Mouse (Mus musculus) CD8-positive naive resting alpha-beta T cell, adult 57 days (primary cell): Measurements from ENCODE around the gene Zbtb8a. TPM values are rescaled to one million over a fixed set of nuclear protein-coding genes. Genes with fewer than 3 reads are reported as not detected.

Experiments
- total RNA-seq: library from RNA; stranded (reverse); gene quantifications from one replicate; pipeline ENCODE4 v1.2.4, GENCODE M21; 2023

Gene Zbtb8a
- total RNA-seq: 5.4 TPM

DNA sequence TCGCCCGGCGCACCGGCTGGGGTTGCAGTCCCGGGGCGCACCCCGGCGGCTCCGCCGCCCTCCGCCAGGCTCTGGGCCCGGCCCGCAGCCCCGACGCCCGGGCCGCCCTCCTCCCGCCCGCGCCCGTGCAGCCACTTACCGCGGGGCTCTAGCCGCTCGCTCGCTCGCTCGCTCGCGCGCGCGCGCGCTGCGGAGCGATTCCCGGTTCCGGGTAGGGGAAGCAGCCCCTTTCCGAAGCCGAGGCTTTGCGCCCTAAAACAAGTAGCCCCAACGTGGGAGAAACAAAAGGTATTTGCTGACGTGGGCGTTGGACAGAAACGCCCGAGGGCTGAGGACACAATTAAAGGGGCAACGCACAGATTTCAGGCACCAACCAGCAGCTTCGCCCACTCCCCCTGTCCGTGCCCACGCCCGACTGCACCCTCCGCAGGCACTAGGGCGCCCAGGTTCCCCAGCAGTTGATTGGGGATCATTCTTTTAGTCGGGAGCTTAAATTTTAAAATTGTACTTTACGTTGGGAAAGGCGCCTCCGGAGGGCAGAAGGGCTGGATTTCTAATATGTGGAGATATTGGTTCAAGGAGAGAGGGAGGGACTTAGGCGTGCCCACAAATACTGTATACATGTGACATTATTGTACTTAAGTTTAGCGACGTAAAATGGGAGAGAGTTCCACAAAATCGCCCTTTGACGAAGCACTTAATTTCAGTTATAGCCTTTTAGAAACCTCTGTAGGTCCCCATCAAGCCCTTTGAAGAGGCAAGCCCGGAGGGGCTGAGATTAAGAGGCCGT, at the start of gene Zbtb8a:
Gene Zbtb8a (minus strand): TSS at position 516 of the 790 bp plus-strand sequence.

DNA sequence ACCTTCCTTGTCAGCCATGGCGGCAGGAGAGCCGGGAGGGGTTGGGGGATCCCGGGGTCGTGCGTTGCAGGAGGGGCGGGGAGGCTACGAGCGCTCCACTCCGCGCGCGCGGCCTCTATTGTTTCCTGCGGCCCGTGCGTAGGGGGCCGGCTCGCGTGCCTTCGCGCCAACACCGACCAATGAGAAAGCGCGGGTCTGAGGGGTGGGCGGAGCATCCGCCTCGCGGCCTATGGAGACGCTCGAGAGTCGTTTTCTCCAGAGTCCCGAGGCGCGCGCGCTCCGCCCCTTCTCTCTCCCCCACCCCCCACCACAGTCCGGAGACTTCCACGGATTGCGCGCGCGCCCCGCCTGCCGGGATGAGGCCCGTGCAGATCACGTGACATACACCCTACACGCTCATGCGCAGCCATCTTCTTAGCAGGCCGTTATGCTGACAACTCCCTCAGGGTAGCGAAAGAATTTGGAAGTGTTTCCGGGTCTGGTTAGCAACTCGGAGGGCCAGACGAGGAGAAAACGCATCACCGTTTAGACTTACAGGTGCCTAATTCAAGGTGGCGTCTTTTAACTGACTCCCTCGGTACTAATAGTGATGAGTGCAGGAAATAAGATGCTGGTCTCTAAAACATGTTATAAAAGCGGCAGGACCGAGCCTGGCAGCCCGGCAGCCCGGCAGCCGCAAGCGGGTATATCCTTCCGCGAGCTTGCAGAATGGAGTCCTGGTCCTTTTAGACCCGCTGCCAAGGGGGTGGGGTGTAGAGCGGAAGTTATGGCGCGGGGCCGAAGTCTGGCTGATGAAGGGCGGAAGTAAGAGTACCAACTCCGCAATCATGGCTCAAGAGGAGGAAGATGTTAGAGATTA, 42.5 kb downstream of the Zbtb8a start, which contains the start of the genes Rbbp4 and Zbtb8os:
Gene Rbbp4 (minus strand): TSS at position 155 of the 859 bp plus-strand sequence.
Gene Zbtb8os (plus strand): TSS at position 480 of the 859 bp plus-strand sequence.

Other genes starting within 250 kb of the Zbtb8a start
- 0.18 TPM for gene Fndc5, start 241.1 kb downstream of the Zbtb8a start, total RNA-seq
- gene S100pbp, start 188.4 kb downstream of the Zbtb8a start, total RNA-seq: 38.5 TPM
- gene Yars, start 188.4 kb downstream of the Zbtb8a start, total RNA-seq: 60.3 TPM
- 0.18 TPM for gene C77080, start 116.7 kb downstream of the Zbtb8a start, total RNA-seq
- gene Sync, start 90.5 kb downstream of the Zbtb8a start, total RNA-seq: not detected
- 144 TPM for gene Rbbp4, start 42.7 kb downstream of the Zbtb8a start, total RNA-seq
- gene Zbtb8os, start 42.4 kb downstream of the Zbtb8a start, total RNA-seq: 37.8 TPM
- not detected for gene Zbtb8b, start 62.7 kb upstream of the Zbtb8a start, total RNA-seq
- gene Bsdc1, start 83.5 kb upstream of the Zbtb8a start, total RNA-seq: 107 TPM
- not detected for gene Tssk3, start 112.9 kb upstream of the Zbtb8a start, total RNA-seq
- 3.3 TPM for gene Fam229a, start 113.1 kb upstream of the Zbtb8a start, total RNA-seq
- 11.4 TPM for gene Marcksl1, start 135.5 kb upstream of the Zbtb8a start, total RNA-seq
- 118 TPM for gene Hdac1, start 164.6 kb upstream of the Zbtb8a start, total RNA-seq
- 906 TPM for gene Lck, start 195.5 kb upstream of the Zbtb8a start, total RNA-seq
- not detected for gene Fam167b, start 200.4 kb upstream of the Zbtb8a start, total RNA-seq
- 175 TPM for gene Eif3i, start 222.5 kb upstream of the Zbtb8a start, total RNA-seq
- gene Tmem234, start 222.6 kb upstream of the Zbtb8a start, total RNA-seq: 118 TPM
- 4.2 TPM for gene Dcdc2b, start 236.1 kb upstream of the Zbtb8a start, total RNA-seq
- 21.0 TPM for gene Iqcc, start 241.0 kb upstream of the Zbtb8a start, total RNA-seq
- gene Ccdc28b, start 245.8 kb upstream of the Zbtb8a start, total RNA-seq: 10.4 TPM